Mouse (Mus musculus): ENCODE data around the gene Fbxw7. TPM values are rescaled to one million over a fixed set of nuclear protein-coding genes. Genes with fewer than 3 reads are reported as not detected.

Fbxw7 gene
- polyA plus RNA-seq, 1 experiment: 3.4 TPM

GRCm38 (mm10) chr3:84952135-84952534 lies 137.1 kb downstream of the Fbxw7 start:
- no peak for DNase-seq (ENCODE audit: low read depth in 1 of 2, low spot score in 2 of 2)
- H3K4me3 ChIP-seq (ENCODE audit: extremely low read depth, insufficient read depth, insufficient read length): no peak overlapping the region
- H3K27ac ChIP-seq (ENCODE audit: insufficient read depth, low read length): no peak overlapping the region
- no peaks in the 10 kb centered on the region for H3K27me3 ChIP-seq (ENCODE audit: control insufficient read depth, insufficient read depth, low read length)
- H3K4me1 ChIP-seq (ENCODE audit: control insufficient read depth, insufficient read depth, insufficient read length): no peaks in the 10 kb centered on the region
- 0 out of 2 replicates have a peak, but pooled peaks cover 2% of the 10 kb centered on the region for H3K36me3 ChIP-seq (ENCODE audit: control insufficient read depth, insufficient read depth, low read length)
- 87% methylated on average over 13 of the region's 13 CpGs for WGBS
- TF ChIP-seq CTCF (IDR thresholded peaks at IDR 0.05; ENCODE audit: extremely low read depth, insufficient read depth, insufficient read length, insufficient replicate concordance): no peak
- TF ChIP-seq POLR2A (IDR thresholded peaks at IDR 0.05; ENCODE audit: low read depth, low read length): no peak

GRCm38 (mm10) chr3:84952585-84953187 lies 137.6 kb downstream of the Fbxw7 start:
- no peak overlapping the region for H3K4me3 ChIP-seq (ENCODE audit: extremely low read depth, insufficient read depth, insufficient read length)
- H3K4me1 ChIP-seq (ENCODE audit: control insufficient read depth, insufficient read depth, insufficient read length): no peaks in the 10 kb centered on the region
- DNase-seq (ENCODE audit: low read depth in 1 of 2, low spot score in 2 of 2): no peak
- H3K36me3 ChIP-seq (ENCODE audit: control insufficient read depth, insufficient read depth, low read length): 0 out of 2 replicates have a peak, but pooled peaks cover 2% of the 10 kb centered on the region
- H3K27ac ChIP-seq (ENCODE audit: insufficient read depth, low read length): no peak overlapping the region
- WGBS: 88% methylated on average over 7 of the region's 7 CpGs
- H3K27me3 ChIP-seq (ENCODE audit: control insufficient read depth, insufficient read depth, low read length): no peaks in the 10 kb centered on the region
- no peak for TF ChIP-seq POLR2A (IDR thresholded peaks at IDR 0.05; ENCODE audit: low read depth, low read length)

GRCm38 (mm10) chr3:84955011-84955775 lies 140.1 kb downstream of the Fbxw7 start:
- TF ChIP-seq POLR2A (IDR thresholded peaks at IDR 0.05; ENCODE audit: low read depth, low read length) (no peak), CTCF (IDR thresholded peaks at IDR 0.05; ENCODE audit: extremely low read depth, insufficient read depth, insufficient read length, insufficient replicate concordance) (no peak)
- Histone ChIP-seq H3K4me1 (ENCODE audit: control insufficient read depth, insufficient read depth, insufficient read length) (no peaks in the 10 kb centered on the region), H3K27me3 (ENCODE audit: control insufficient read depth, insufficient read depth, low read length) (no peaks in the 10 kb centered on the region), H3K4me3 (ENCODE audit: extremely low read depth, insufficient read depth, insufficient read length) (no peak overlapping the region), H3K27ac (ENCODE audit: insufficient read depth, low read length) (no peak overlapping the region), H3K36me3 (ENCODE audit: control insufficient read depth, insufficient read depth, low read length) (peaks cover 6% of the 10 kb centered on the region)
- no peak for DNase-seq (ENCODE audit: low read depth in 1 of 2, low spot score in 2 of 2)
- 94% methylated on average over 8 of the region's 8 CpGs for WGBS

- no peak overlapping the region for H3K27ac ChIP-seq (ENCODE audit: insufficient read depth, low read length)
- peaks cover 7% of the 10 kb centered on the region for H3K36me3 ChIP-seq (ENCODE audit: control insufficient read depth, insufficient read depth, low read length)
- H3K27me3 ChIP-seq (ENCODE audit: control insufficient read depth, insufficient read depth, low read length): no peaks in the 10 kb centered on the region
- H3K4me3 ChIP-seq (ENCODE audit: extremely low read depth, insufficient read depth, insufficient read length): no peak overlapping the region
- H3K4me1 ChIP-seq (ENCODE audit: control insufficient read depth, insufficient read depth, insufficient read length): no peaks in the 10 kb centered on the region
- no peak for DNase-seq (ENCODE audit: low read depth in 1 of 2, low spot score in 2 of 2)
- 72% methylated on average over 4 of the region's 4 CpGs for WGBS
- TF ChIP-seq CTCF (IDR thresholded peaks at IDR 0.05; ENCODE audit: extremely low read depth, insufficient read depth, insufficient read length, insufficient replicate concordance) (no peak), POLR2A (IDR thresholded peaks at IDR 0.05; ENCODE audit: low read depth, low read length) (no peak)
Observed at GRCm38 (mm10) chr3:84955857-84956256, 140.8 kb downstream of the Fbxw7 start.

GRCm38 (mm10) chr3:84965156-84965555 lies 150.1 kb downstream of the Fbxw7 start:
- Histone ChIP-seq H3K4me3 (ENCODE audit: extremely low read depth, insufficient read depth, insufficient read length) (no peak overlapping the region), H3K4me1 (ENCODE audit: control insufficient read depth, insufficient read depth, insufficient read length) (no peaks in the 10 kb centered on the region), H3K27ac (ENCODE audit: insufficient read depth, low read length) (no peak overlapping the region), H3K27me3 (ENCODE audit: control insufficient read depth, insufficient read depth, low read length) (no peaks in the 10 kb centered on the region), H3K36me3 (ENCODE audit: control insufficient read depth, insufficient read depth, low read length) (peaks cover 11% of the 10 kb centered on the region; the same call in 1 of the 2 replicates)
- TF ChIP-seq POLR2A (IDR thresholded peaks at IDR 0.05; ENCODE audit: low read depth, low read length) (no peak), CTCF (IDR thresholded peaks at IDR 0.05; ENCODE audit: extremely low read depth, insufficient read depth, insufficient read length, insufficient replicate concordance) (no peak)
- WGBS: 96% methylated on average over 5 of the region's 5 CpGs
- DNase-seq (ENCODE audit: low read depth in 1 of 2, low spot score in 2 of 2): no peak

GRCm38 (mm10) chr3:84967364-84967763 lies 152.3 kb downstream of the Fbxw7 start:
- Histone ChIP-seq H3K27ac (ENCODE audit: insufficient read depth, low read length) (no peak overlapping the region), H3K27me3 (ENCODE audit: control insufficient read depth, insufficient read depth, low read length) (no peaks in the 10 kb centered on the region), H3K4me1 (ENCODE audit: control insufficient read depth, insufficient read depth, insufficient read length) (no peaks in the 10 kb centered on the region), H3K4me3 (ENCODE audit: extremely low read depth, insufficient read depth, insufficient read length) (no peak overlapping the region), H3K36me3 (ENCODE audit: control insufficient read depth, insufficient read depth, low read length) (peaks cover 16% of the 10 kb centered on the region; the same call in 1 of the 2 replicates)
- TF ChIP-seq POLR2A (IDR thresholded peaks at IDR 0.05; ENCODE audit: low read depth, low read length) (no peak), CTCF (IDR thresholded peaks at IDR 0.05; ENCODE audit: extremely low read depth, insufficient read depth, insufficient read length, insufficient replicate concordance) (no peak)
- no peak for DNase-seq (ENCODE audit: low read depth in 1 of 2, low spot score in 2 of 2)
- 91% methylated on average over 4 of the region's 4 CpGs for WGBS

- H3K4me1 ChIP-seq (ENCODE audit: control insufficient read depth, insufficient read depth, insufficient read length): no peaks in the 10 kb centered on the region
- H3K36me3 ChIP-seq (ENCODE audit: control insufficient read depth, insufficient read depth, low read length): peaks cover 25% of the 10 kb centered on the region
- 94% methylated on average over 5 of the region's 5 CpGs for whole genome bisulfite sequencing
- no peak for DNase-seq (ENCODE audit: low read depth in 1 of 2, low spot score in 2 of 2)
- TF ChIP-seq CTCF (IDR thresholded peaks at IDR 0.05; ENCODE audit: extremely low read depth, insufficient read depth, insufficient read length, insufficient replicate concordance) (no peak), POLR2A (IDR thresholded peaks at IDR 0.05; ENCODE audit: low read depth, low read length) (no peak)
- H3K27me3 ChIP-seq (ENCODE audit: control insufficient read depth, insufficient read depth, low read length): no peaks in the 10 kb centered on the region
- H3K4me3 ChIP-seq (ENCODE audit: extremely low read depth, insufficient read depth, insufficient read length): no peak overlapping the region
- H3K27ac ChIP-seq (ENCODE audit: insufficient read depth, low read length): no peak overlapping the region
Observed at GRCm38 (mm10) chr3:84971561-84971960, 156.5 kb downstream of the Fbxw7 start.

Data from spleen, adult 2 months (tissue).